Mouse (Mus musculus) hindbrain, embryonic 12.5 days (tissue): ENCODE measurements around the gene Shf. TPM values are rescaled to one million over a fixed set of nuclear protein-coding genes. Genes with fewer than 3 reads are reported as not detected.

ENCODE experiments used
- ATAC-seq: fragments of 200-750 bp; cut with Nextera tagmentation; 2 replicates; pipeline ENCODE4 v1.8.0; 2017; ENCODE audit warnings: moderate TSS enrichment; ENCODE audit not compliant: low FRiP score
- H3K27ac ChIP-seq: fragments of 300-500 bp; sonication (generic); 2 replicates; pipeline ENCODE4 v1.5.1; 2016; ENCODE audit warnings: mild to moderate bottlenecking
- H3K27me3 ChIP-seq: fragments of 300-500 bp; sonication (generic); 2 replicates; pipeline ENCODE4 v1.6.1; 2016; ENCODE audit warnings: mild to moderate bottlenecking
- H3K36me3 ChIP-seq: fragments of 300-500 bp; sonication (generic); 2 replicates; pipeline ENCODE4 v1.6.1; 2016; ENCODE audit warnings: mild to moderate bottlenecking
- H3K4me1 ChIP-seq: fragments of 300-500 bp; sonication (generic); 2 replicates; pipeline ENCODE4 v1.6.1; 2016
- H3K4me2 ChIP-seq: fragments of 300-500 bp; sonication (generic); replicated peaks from 2 replicates; pipeline ENCODE4 v1.6.1; 2016; ENCODE audit warnings: mild to moderate bottlenecking
- H3K4me3 ChIP-seq: fragments of 300-500 bp; sonication (generic); 2 replicates; pipeline ENCODE4 v1.5.1; 2016; ENCODE audit warnings: mild to moderate bottlenecking
- H3K9ac ChIP-seq: fragments of 300-500 bp; sonication (generic); 2 replicates; pipeline ENCODE4 v1.6.1; 2016; ENCODE audit warnings: mild to moderate bottlenecking, moderate library complexity
- H3K9me3 ChIP-seq: fragments of 300-500 bp; sonication (generic); replicated peaks from 2 replicates; pipeline ENCODE4 v1.6.1; 2016; ENCODE audit warnings: mild to moderate bottlenecking
- WGBS: fragments of 180-500 bp; shearing (Covaris S2); methylation state at CpG from one replicate; pipeline ENCODE4 v1.1.7; 2016; 5-methylcytosine and 5-hydroxymethylcytosine counted together
- polyA plus RNA-seq: library from polyadenylated mRNA; unstranded; fragments of >200 nt; fragmentation: Nextera tagmentation; extraction: Ambion mirVana; gene quantifications from 2 replicates; pipeline ENCODE4 v1.2.1, GENCODE M21; 2016

The Shf gene
- polyA plus RNA-seq, 1 experiment from 2014 or later, result 10.7 TPM

DNA sequence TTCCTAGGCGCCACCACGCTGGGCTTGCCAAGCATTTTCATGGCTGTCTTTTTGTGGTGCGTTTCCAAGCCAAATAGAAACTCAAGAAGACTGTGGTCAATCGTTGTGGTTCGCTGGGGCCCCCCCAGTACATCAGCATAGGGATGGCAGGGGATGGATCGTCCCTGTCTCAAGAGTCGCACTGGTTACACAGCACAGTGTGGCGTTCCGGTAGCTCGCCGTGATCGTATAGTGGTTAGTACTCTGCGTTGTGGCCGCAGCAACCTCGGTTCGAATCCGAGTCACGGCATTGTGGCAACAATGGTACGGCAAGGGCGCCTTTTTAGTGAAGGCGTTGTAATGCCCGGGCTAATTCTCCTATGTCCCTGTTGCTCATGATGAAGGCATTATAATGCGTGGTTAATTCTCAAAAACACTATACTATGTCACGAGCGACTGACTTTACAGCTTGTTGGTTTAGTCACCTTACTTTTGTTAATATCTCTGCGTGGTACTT, 8.8 kb upstream of the Shf start:
- H3K4me1 ChIP-seq, result 0 out of 2 replicates have a peak, but pooled peaks cover 6% of the 10 kb centered on the region
- peak overlapping the region; percentile 56 for H3K4me3 ChIP-seq
- ATAC-seq, result peak; percentile 86
- WGBS, result under 1% methylated on average over 26 of the region's 26 CpGs
- peak overlapping the region; percentile 45 for H3K4me2 ChIP-seq
- no peaks in the 10 kb centered on the region for H3K36me3 ChIP-seq
- no peaks in the 10 kb centered on the region for H3K27me3 ChIP-seq
- no peaks in the 10 kb centered on the region for H3K9me3 ChIP-seq
- peak overlapping the region; percentile 77 for H3K9ac ChIP-seq
- H3K27ac ChIP-seq, result peak overlapping the region; percentile 91

DNA sequence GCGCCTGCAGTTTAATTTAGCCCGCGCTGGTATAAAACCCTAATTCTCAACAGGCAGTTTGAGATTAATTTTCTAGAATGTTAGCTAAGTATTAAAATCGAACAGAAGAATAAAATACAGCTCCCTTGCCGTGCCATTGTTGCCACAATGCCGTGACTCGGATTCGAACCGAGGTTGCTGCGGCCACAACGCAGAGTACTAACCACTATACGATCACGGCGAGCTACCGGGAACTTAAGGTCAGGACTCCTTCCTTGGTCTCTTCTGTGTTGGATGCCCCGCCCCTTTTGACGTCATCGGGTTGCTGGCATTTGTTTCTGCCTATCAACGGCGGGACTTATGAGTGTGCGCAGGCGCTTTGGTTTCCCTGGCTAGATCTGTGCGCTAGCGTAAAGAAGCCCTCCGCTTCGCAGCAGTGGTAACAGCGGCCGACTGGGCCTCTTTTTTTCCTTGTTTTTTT, 8.3 kb upstream of the Shf start:
- under 1% methylated on average over 28 of the region's 28 CpGs for WGBS
- Histone ChIP-seq H3K9ac (peak overlapping the region; percentile 77), H3K27ac (peak overlapping the region; percentile 91), H3K36me3 (no peaks in the 10 kb centered on the region), H3K4me1 (0 out of 2 replicates have a peak, but pooled peaks cover 6% of the 10 kb centered on the region), H3K4me2 (peak overlapping the region; percentile 45), H3K9me3 (no peaks in the 10 kb centered on the region), H3K4me3 (peak overlapping the region; percentile 56), H3K27me3 (no peaks in the 10 kb centered on the region)
- peak; percentile 92 for ATAC-seq

DNA sequence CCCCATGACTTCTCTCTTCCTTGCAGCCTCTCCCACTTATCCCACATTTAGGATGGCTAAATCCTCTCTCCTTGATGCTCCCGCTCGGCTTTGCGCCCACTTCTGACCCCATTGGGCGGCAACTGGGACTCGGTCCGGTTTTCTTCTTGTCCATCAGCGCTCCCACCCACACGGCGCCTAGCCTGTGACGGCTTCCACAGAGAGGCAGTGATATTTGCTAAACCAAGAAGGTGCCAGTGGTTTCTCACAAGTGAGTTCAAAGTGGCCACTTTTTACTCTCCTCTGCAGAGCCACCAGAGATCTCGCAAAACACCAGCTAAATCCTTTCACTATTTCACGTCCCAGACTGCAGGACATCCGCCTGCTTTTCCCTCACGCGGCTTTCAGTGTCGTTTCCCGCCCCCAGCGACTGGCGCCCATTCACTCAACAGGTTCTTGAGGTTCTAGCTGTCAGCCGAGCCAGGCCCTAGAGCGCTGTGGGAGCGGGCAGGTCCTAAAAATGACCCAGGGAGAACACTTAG, 7.1 kb upstream of the Shf start:
- peak overlapping the region; percentile 71 for H3K4me3 ChIP-seq
- no peaks in the 10 kb centered on the region for H3K9me3 ChIP-seq
- H3K27ac ChIP-seq, result peak overlapping the region; percentile 86
- no peaks in the 10 kb centered on the region for H3K36me3 ChIP-seq
- under 1% methylated on average over 22 of the region's 22 CpGs for WGBS
- 0 out of 2 replicates have a peak, but pooled peaks cover 6% of the 10 kb centered on the region for H3K4me1 ChIP-seq
- peak overlapping the region; percentile 72 for H3K9ac ChIP-seq
- H3K27me3 ChIP-seq, result no peaks in the 10 kb centered on the region
- ATAC-seq, result no peak; the same call in 1 of the 2 replicates
- peak overlapping the region; percentile 81 for H3K4me2 ChIP-seq

DNA sequence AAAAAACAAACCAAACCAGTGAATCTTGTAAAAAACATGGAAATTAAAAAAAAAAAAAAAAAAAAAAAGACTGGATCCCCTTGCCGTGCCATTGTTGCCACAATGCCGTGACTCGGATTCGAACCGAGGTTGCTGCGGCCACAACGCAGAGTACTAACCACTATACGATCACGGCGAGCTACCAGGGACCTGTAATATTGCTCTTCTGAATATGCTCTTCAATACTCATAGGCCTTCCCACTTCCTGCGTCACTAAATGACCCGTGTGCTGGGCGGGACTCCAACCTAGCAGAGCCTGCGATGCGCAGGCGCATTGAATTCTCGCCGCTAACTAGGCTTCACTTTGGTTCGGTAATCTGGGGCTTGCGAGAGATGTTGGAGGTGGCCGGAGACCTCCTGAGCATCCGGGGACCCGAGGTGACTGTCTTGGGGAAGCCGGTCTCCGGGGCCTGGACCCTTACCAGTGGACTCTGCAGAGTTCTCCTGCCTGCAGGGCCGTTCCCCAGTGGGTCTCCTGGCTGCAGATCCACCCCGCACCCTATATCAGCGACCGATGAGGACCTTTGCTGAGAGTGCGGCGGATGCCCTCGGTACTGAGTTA, 6.5 kb upstream of the Shf start:
- Histone ChIP-seq H3K36me3 (no peaks in the 10 kb centered on the region), H3K27ac (peak overlapping the region; percentile 86), H3K4me2 (peak overlapping the region; percentile 81), H3K4me3 (peak overlapping the region; percentile 71), H3K27me3 (peaks cover 1% of the 10 kb centered on the region; the same call in 1 of the 2 replicates), H3K9me3 (no peaks in the 10 kb centered on the region), H3K4me1 (0 out of 2 replicates have a peak, but pooled peaks cover 6% of the 10 kb centered on the region), H3K9ac (peak overlapping the region; percentile 72)
- ATAC-seq, result peak; percentile 92
- WGBS, result under 1% methylated on average over 32 of the region's 32 CpGs

DNA sequence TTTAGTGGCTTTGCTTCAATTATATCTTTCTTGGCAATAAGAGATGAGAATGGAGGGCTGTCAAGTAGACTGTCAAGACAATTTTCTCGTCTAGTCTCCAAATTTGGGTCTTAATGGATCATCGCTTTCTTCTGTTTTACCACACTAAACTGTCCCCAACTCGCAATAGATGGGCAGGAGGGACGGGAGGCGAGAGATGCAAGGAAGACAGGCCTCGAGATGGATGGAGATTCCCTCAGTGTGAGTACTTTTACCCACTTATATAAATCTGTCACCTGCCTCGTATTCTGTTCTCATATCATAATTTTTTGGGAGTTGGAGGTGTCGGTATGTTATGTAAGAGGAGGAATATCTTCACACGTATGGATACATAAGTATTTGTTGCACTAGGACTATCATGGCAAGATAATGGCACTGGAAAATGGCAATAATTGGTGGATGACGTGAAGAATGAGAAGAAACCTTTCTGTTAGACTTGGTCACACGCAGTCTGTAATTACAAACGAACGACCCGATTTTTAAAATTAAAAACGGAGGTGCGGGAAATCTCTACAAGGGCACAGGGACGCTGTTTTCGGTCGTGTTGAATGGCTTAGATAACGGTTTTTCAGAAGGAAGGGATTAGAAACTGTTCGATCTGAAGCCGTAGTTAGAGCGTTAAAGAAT, 5.8 kb upstream of the Shf start:
- no peaks in the 10 kb centered on the region for H3K9me3 ChIP-seq
- peaks cover 7% of the 10 kb centered on the region; the same call in 1 of the 2 replicates for H3K27me3 ChIP-seq
- H3K4me3 ChIP-seq, result peak overlapping the region; percentile 71
- WGBS, result 22% methylated on average over 23 of the region's 23 CpGs
- H3K4me2 ChIP-seq, result peak overlapping the region; percentile 49
- peak overlapping the region; percentile 49; the same call in 1 of the 2 replicates for H3K9ac ChIP-seq
- no peak overlapping the region for H3K27ac ChIP-seq
- H3K4me1 ChIP-seq, result peaks cover 6% of the 10 kb centered on the region; the same call in 1 of the 2 replicates
- H3K36me3 ChIP-seq, result no peaks in the 10 kb centered on the region
- ATAC-seq, result no peak

DNA sequence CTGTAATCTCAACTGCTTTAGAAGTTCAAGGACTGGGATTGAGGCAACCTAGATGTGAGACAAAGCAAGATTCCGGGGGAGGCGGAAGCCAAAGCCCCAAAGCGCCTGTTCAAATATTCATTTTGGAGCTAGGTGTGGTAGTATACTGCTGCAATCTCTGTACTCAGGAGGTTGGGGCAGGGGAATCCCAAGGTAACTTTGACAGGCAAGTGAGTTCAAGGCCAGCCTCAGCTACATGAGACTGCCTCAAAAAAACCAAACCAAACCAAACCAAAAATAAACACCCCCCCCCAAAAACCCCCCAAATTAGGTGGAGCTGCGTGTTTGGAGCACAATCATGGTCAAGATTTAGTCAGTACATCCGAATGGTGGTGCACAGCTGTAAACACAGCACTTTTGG, 5.0 kb upstream of the Shf start:
- H3K4me3 ChIP-seq, result no peak overlapping the region
- no peaks in the 10 kb centered on the region for H3K36me3 ChIP-seq
- no peak overlapping the region for H3K4me2 ChIP-seq
- peaks cover 12% of the 10 kb centered on the region; the same call in 1 of the 2 replicates for H3K4me1 ChIP-seq
- ATAC-seq, result no peak
- no peak overlapping the region for H3K27ac ChIP-seq
- peaks cover 7% of the 10 kb centered on the region; the same call in 1 of the 2 replicates for H3K27me3 ChIP-seq
- H3K9ac ChIP-seq, result no peak overlapping the region
- H3K9me3 ChIP-seq, result no peaks in the 10 kb centered on the region
- 82% methylated on average over 5 of the region's 5 CpGs for WGBS

DNA sequence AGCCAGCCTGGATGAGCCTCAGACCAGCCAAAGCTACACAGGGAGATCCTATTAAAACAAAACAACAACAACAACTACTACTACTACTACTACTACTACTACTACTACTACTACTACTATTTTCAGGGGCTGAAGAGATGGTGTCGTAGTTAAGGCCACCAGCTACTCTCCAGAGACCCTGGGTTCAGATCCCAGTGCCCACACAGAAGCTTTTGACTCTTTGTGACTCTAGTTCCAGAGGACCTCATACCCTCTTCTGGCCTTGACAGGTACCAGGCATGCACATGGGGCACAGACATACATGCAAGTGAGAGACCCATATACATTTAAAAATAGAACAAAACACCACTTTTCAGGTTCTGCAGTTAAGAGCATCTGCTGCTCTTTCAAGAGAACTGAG, 3.6 kb upstream of the Shf start:
- Histone ChIP-seq H3K27me3 (peaks cover 7% of the 10 kb centered on the region; the same call in 1 of the 2 replicates), H3K36me3 (no peaks in the 10 kb centered on the region), H3K9me3 (no peaks in the 10 kb centered on the region), H3K27ac (no peak overlapping the region), H3K9ac (no peak overlapping the region), H3K4me3 (no peak overlapping the region), H3K4me2 (no peak overlapping the region), H3K4me1 (peaks cover 17% of the 10 kb centered on the region)
- WGBS, result 81% methylated on average over 1 of the region's 1 CpGs
- no peak for ATAC-seq

DNA sequence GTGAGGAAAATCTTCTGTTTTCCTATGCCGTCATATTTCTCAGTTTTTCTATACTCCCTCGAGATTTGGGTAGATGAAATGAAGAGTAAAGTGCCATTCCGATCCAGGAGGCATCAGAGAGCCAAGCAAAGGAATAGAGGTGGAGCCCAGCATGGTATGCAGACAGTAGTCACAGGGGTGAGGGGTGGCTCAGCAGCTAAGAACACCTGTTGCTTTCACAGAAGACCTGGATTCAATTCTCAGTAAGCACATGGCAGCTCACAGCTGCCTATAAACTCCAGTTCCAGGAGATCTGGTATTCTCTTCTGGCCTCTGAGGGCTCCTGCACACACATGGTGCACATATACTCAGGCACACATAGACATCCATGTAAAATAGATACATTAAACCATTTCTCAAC, 3.1 kb upstream of the Shf start:
- Histone ChIP-seq H3K27ac (no peak overlapping the region), H3K9ac (no peak overlapping the region), H3K36me3 (no peaks in the 10 kb centered on the region), H3K4me1 (peaks cover 22% of the 10 kb centered on the region), H3K4me3 (no peak overlapping the region), H3K27me3 (peaks cover 7% of the 10 kb centered on the region; the same call in 1 of the 2 replicates), H3K4me2 (no peak overlapping the region), H3K9me3 (no peaks in the 10 kb centered on the region)
- 70% methylated on average over 3 of the region's 3 CpGs for WGBS
- ATAC-seq, result no peak

DNA sequence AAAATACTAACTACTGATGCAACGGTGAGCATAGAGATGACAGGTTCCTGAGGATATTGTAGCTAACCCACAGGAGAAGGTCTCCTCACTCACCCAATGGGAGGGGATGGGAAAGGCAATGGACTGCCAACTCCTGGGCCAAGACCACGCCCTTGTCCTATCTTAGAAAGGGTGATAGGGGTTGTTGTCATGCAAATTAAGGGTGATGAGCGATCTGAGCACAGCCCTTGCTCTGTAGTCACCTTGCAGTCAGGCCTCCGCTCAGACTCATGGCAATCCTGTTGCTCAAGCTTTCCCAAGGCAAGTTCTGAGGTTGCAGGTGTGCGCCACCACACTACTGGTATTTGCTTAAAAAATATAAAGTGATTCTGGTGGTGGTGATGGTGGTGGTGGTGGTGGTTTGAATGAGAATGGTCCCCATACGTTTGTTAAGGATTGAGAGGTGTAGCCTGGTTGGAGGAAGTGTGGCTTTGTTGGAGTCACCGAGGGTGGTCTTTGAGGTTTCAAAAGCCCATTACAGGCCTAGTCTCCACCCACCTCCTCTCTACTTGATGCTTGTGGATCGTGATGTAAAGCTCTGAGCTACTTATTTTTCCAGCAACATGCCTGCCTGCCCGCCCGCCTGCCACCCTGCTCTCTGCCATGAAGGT, 1.3 kb upstream of the Shf start:
- Histone ChIP-seq H3K4me3 (no peak overlapping the region), H3K4me2 (peak overlapping the region; percentile 84; the same call in 1 of the 2 replicates), H3K9me3 (no peaks in the 10 kb centered on the region), H3K36me3 (no peaks in the 10 kb centered on the region), H3K9ac (no peak overlapping the region), H3K4me1 (peaks cover 33% of the 10 kb centered on the region), H3K27me3 (peaks cover 7% of the 10 kb centered on the region; the same call in 1 of the 2 replicates), H3K27ac (no peak overlapping the region)
- ATAC-seq, result no peak
- WGBS, result 23% methylated on average over 10 of the region's 10 CpGs

DNA sequence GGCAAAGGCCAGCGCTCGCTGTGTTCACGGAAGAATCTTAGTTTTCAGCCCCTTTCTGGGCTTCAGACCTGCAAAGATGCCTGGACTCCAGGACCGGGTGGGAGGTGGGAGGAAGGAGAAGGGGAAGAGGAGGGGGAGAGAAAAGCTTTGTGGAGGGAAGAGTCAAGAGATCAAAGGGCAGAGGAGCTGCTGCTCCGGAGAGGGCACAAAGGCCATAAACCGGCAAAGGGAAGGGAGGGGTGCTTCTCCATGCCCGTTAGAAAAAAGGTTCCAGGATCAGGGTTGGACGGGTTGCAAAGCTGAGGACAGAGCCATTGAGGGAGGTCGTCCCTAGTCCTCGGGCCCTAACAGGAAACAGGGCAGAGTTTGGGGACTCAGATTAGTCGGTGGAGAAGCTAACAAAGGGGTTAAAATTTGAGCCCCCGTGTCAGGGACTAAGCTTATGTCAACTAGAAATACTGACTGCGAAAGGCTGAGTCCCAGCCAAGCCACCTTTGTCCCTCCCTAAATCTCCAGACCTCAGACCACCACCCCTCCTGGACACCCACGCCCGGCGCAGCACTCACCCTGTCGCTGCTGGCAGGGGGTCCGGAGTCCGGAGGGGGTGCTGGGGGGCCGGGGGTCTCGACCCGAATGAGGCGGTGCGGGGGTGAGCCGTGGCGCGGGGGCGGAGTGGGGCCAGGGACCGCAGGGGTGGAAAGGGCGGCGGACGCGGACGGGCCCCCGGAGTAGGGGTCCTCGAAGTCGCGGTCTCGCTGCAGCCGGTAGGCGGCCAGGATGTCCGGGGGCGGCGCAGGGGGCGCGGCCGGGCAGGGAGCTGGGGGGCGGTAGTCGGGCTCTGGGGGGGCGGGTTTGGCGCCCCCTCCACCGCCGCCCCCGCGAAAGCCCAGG, 636 bp downstream of the Shf start:
- H3K36me3 ChIP-seq, result 0 out of 2 replicates have a peak, but pooled peaks cover 11% of the 10 kb centered on the region
- H3K4me2 ChIP-seq, result peak overlapping the region; percentile 84
- peak overlapping the region; percentile 99 for H3K9ac ChIP-seq
- peak overlapping the region; percentile 96 for H3K4me3 ChIP-seq
- WGBS, result under 1% methylated on average over 44 of the region's 55 CpGs
- no peaks in the 10 kb centered on the region for H3K9me3 ChIP-seq
- peaks cover 30% of the 10 kb centered on the region for H3K4me1 ChIP-seq
- H3K27ac ChIP-seq, result peak overlapping the region; percentile 83
- peak; percentile 48 for ATAC-seq
- peaks cover 7% of the 10 kb centered on the region; the same call in 1 of the 2 replicates for H3K27me3 ChIP-seq

DNA sequence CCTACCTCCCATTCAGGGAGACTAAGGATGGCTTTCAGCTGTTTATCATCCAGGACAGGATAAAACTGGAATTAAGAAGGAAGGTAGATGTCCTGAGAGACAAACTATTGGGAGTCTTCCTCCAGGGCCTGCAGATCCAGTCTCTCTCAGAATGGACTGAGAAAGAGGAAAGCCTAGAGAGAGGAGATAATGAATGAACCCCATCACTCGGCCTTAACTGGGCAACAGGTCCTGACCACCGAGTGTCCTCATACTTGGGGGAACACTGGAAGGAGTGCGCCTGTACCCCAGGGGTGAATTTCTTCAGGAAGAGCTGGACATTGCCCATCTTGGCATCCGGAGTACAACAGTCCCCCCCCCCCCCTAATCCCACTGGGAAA, 1.3 kb downstream of the Shf start:
- no peaks in the 10 kb centered on the region for H3K9me3 ChIP-seq
- peak overlapping the region; percentile 99 for H3K9ac ChIP-seq
- H3K36me3 ChIP-seq, result 0 out of 2 replicates have a peak, but pooled peaks cover 15% of the 10 kb centered on the region
- 7% methylated on average over 4 of the region's 4 CpGs for WGBS
- peak overlapping the region; percentile 96 for H3K4me3 ChIP-seq
- peaks cover 31% of the 10 kb centered on the region for H3K4me1 ChIP-seq
- peak overlapping the region; percentile 84 for H3K4me2 ChIP-seq
- no peak for ATAC-seq
- 0 out of 2 replicates have a peak overlapping the region, but pooled peaks have one; percentile 83 for H3K27ac ChIP-seq
- H3K27me3 ChIP-seq, result peaks cover 7% of the 10 kb centered on the region; the same call in 1 of the 2 replicates
